Comparison of ENCODE assay signal across 9 mouse cellular contexts in the genomic region with DNA sequence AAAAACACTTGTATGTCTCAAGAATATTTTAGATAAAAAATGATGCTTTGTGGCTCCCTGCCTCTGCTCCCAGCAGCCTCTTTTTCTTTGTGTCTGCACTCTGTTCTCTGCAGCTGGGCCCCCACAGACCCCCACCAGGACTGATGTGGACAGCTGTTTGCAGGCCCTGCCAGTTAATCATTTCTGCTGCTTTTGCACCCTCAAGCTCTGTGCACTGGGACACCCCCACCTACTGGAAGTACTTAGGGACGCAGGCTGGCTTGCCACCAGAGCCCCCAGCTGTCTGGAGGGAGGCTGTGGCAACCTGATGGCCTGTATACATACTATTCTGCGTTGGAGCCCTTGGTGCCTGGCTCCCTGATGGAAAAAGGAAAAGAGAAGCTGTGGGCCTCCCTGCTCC. TPM values are rescaled to one million over a fixed set of nuclear protein-coding genes. Genes with fewer than 3 reads are reported as not detected.
A peak's percentile ranks its signal among the peaks of the same experiment; 100 is the strongest.
DNase-seq lines count a peak whose midpoint lies in the region; ATAC-seq and TF ChIP-seq lines count a peak whose summit lies in the region.
"Had no signal": no experiment of that assay in that cellular context is flagged by ENCODE, and none has a peak within 500 bp of the region (broad histone marks: within the 10 kb centered on the region; RNA-seq: fewer than 3 reads in every experiment).

No protein-coding gene starts in this region.

- no peaks in the 10 kb centered on the region for H3K9me3 ChIP-seq in forebrain, embryonic 13.5 days (replicated peaks)
- no peaks in the 10 kb centered on the region for H3K9me3 ChIP-seq in hindbrain, postnatal 0 days (ENCODE audit: low read length)
- no peaks in the 10 kb centered on the region for H3K9me3 ChIP-seq in midbrain, embryonic 14.5 days (ENCODE audit: control insufficient read depth, low read length)

- TF ChIP-seq CTCF in hindbrain, postnatal 0 days (IDR thresholded peaks at IDR 0.05; ENCODE audit: low read depth): peak; percentile 72

- H3K4me1 ChIP-seq in forebrain, embryonic 13.5 days: peaks cover 73% of the 10 kb centered on the region
- H3K4me1 ChIP-seq in hindbrain, postnatal 0 days (ENCODE audit: insufficient read depth, low read length): no peaks in the 10 kb centered on the region
- H3K4me1 ChIP-seq in midbrain, embryonic 14.5 days (ENCODE audit: control insufficient read depth, insufficient read depth, low read length): peaks cover 31% of the 10 kb centered on the region

- H3K4me3 ChIP-seq in forebrain, embryonic 13.5 days: no peak overlapping the region
- H3K4me3 ChIP-seq in hindbrain, postnatal 0 days (ENCODE audit: low read length): no peak overlapping the region
- no peak overlapping the region for H3K4me3 ChIP-seq in midbrain, embryonic 14.5 days (replicated peaks; ENCODE audit: low read depth, low read length)
- H3K4me3 ChIP-seq: erythroblast, embryonic 14.5 days had no signal

- no peak overlapping the region for H3K9ac ChIP-seq in forebrain, embryonic 13.5 days
- H3K9ac ChIP-seq in hindbrain, postnatal 0 days (replicated peaks; ENCODE audit: low read length): no peak overlapping the region
- no peak overlapping the region; the same call in 1 of the 2 replicates for H3K9ac ChIP-seq in midbrain, embryonic 14.5 days (replicated peaks; ENCODE audit: low read length)

- no peaks in the 10 kb centered on the region for H3K36me3 ChIP-seq in forebrain, embryonic 13.5 days (ENCODE audit: poor library complexity, severe bottlenecking)
- no peaks in the 10 kb centered on the region for H3K36me3 ChIP-seq in hindbrain, postnatal 0 days (ENCODE audit: insufficient read depth, low read length)
- no peaks in the 10 kb centered on the region for H3K36me3 ChIP-seq in midbrain, embryonic 14.5 days (ENCODE audit: control insufficient read depth, insufficient read depth, low read length)

- H3K4me2 ChIP-seq in forebrain, embryonic 13.5 days: 0 out of 2 replicates have a peak overlapping the region, but pooled peaks have one; percentile 12
- no peak overlapping the region for H3K4me2 ChIP-seq in hindbrain, postnatal 0 days (ENCODE audit: low read depth, low read length)
- no peak overlapping the region for H3K4me2 ChIP-seq in midbrain, embryonic 14.5 days (ENCODE audit: low read length)

- H3K27me3 ChIP-seq in forebrain, embryonic 13.5 days: no peaks in the 10 kb centered on the region
- no peaks in the 10 kb centered on the region for H3K27me3 ChIP-seq in hindbrain, postnatal 0 days (ENCODE audit: insufficient read depth, low read length)
- H3K27me3 ChIP-seq in midbrain, embryonic 14.5 days (ENCODE audit: control insufficient read depth, insufficient read depth, low read length): no peaks in the 10 kb centered on the region

- DNase-seq in adrenal gland, postnatal 14 days: peak; percentile 52
- DNase-seq in adrenal gland, postnatal 4 days (ENCODE audit: low spot score in 2 of 2): no peak
- peak; percentile 4 for DNase-seq in 3T3-L1 (ENCODE audit: low read depth, low spot score)
- DNase-seq in hindbrain, postnatal 0 days (ENCODE audit: low spot score): peak; percentile 68
- peak; percentile 59 for DNase-seq in midbrain, embryonic 14.5 days
- no peak for DNase-seq in B cell, adult 2 months
- no peak for DNase-seq in urinary bladder, postnatal 10 days (ENCODE audit: low spot score)

- peak overlapping the region; percentile 48 for H3K27ac ChIP-seq in forebrain, embryonic 13.5 days
- H3K27ac ChIP-seq in hindbrain, postnatal 0 days: no peak overlapping the region
- H3K27ac ChIP-seq in midbrain, embryonic 14.5 days (replicated peaks; ENCODE audit: low read depth, low read length): no peak overlapping the region

- WGBS in forebrain, embryonic 13.5 days: 8% methylated on average over 2 of the region's 2 CpGs
- 21% methylated on average over 2 of the region's 2 CpGs for WGBS in hindbrain, postnatal 0 days
- WGBS in midbrain, embryonic 14.5 days: 19% methylated on average over 2 of the region's 2 CpGs

- ATAC-seq in forebrain, embryonic 13.5 days: peak; percentile 28; the same call in 1 of the 2 replicates
- ATAC-seq in hindbrain, postnatal 0 days: peak; percentile 48; the same call in 1 of the 2 replicates
- ATAC-seq in midbrain, embryonic 14.5 days (ENCODE audit: low FRiP score, low TSS enrichment): no peak

RNA-seq across cellular contexts. Expression of a gene that starts 11.3 kb away (rescaled TPM):
- total RNA-seq in adrenal gland, postnatal 14 days (2021): 5.3 and 5.8 TPM in 2 replicates
- total RNA-seq in adrenal gland, postnatal 4 days (2021): 1 to 10 TPM; 8.0 to 9.0 TPM
- polyA plus RNA-seq in forebrain, embryonic 13.5 days (2015; fragmentation: Nextera tagmentation; extraction: Ambion mirVana): 11.3 TPM in 2 replicates
- 25.3 and 28.4 TPM in 2 replicates for total RNA-seq in hindbrain, postnatal 0 days (2014; rRNA removed)
- polyA plus RNA-seq in hindbrain, postnatal 0 days (2015; fragmentation: Nextera tagmentation; extraction: Ambion mirVana): 14.6 and 18.1 TPM in 2 replicates
- 13.6 TPM in 2 replicates for polyA plus RNA-seq in midbrain, embryonic 14.5 days (2014; fragmentation: Nextera tagmentation; extraction: Ambion mirVana)
- polyA plus RNA-seq: erythroblast, embryonic 14.5 days had no signal

Comparison
In these comparisons a context has a peak if more than half of its experiments do, and no peak if none do; other contexts are left out.
1. DNase-seq: peak in adrenal gland, postnatal 14 days (single experiment), 3T3-L1 (single experiment), hindbrain, postnatal 0 days (single experiment) and midbrain, embryonic 14.5 days (single experiment); none in adrenal gland, postnatal 4 days (0 of 2), B cell, adult 2 months (0 of 2) and urinary bladder, postnatal 10 days (single experiment).